Mouse (Mus musculus): Measurements from ENCODE around the gene Irf2.

The Irf2 gene

GRCm38 (mm10) chr8:46843855-46844254, 104.3 kb downstream of the Irf2 start:
- no peak for DNase-seq (ENCODE audit: low spot score)

GRCm38 (mm10) chr8:46844371-46844973, 104.9 kb downstream of the Irf2 start:
- DNase-seq (ENCODE audit: low spot score) = peak; percentile 53

- peak; percentile 69 for DNase-seq (ENCODE audit: low spot score)
Observed at GRCm38 (mm10) chr8:46844974-46845774, 105.6 kb downstream of the Irf2 start.

- no peak for DNase-seq (ENCODE audit: low spot score)
Observed at GRCm38 (mm10) chr8:46845891-46846290, 106.4 kb downstream of the Irf2 start.

GRCm38 (mm10) chr8:46846893-46847292, 107.4 kb downstream of the Irf2 start:
- no peak for DNase-seq (ENCODE audit: low spot score)

GRCm38 (mm10) chr8:46848011-46848641, 108.6 kb downstream of the Irf2 start:
- no peak for DNase-seq (ENCODE audit: low spot score)

GRCm38 (mm10) chr8:46848931-46849330, 109.4 kb downstream of the Irf2 start:
- DNase-seq (ENCODE audit: low spot score) = no peak

- no peak for DNase-seq (ENCODE audit: low spot score)
Observed at GRCm38 (mm10) chr8:46849458-46849857, 109.9 kb downstream of the Irf2 start.

- DNase-seq (ENCODE audit: low spot score) = no peak
Observed at GRCm38 (mm10) chr8:46850258-46850897, 110.8 kb downstream of the Irf2 start.

- DNase-seq (ENCODE audit: low spot score) = no peak
Observed at GRCm38 (mm10) chr8:46851560-46851959, 112.0 kb downstream of the Irf2 start.

- DNase-seq (ENCODE audit: low spot score) = no peak
Observed at GRCm38 (mm10) chr8:46852377-46852776, 112.8 kb downstream of the Irf2 start.

GRCm38 (mm10) chr8:46859164-46859846, 119.8 kb downstream of the Irf2 start:
- DNase-seq (ENCODE audit: low spot score) = no peak

- no peak for DNase-seq (ENCODE audit: low spot score)
Observed at GRCm38 (mm10) chr8:46859847-46860167, 120.3 kb downstream of the Irf2 start.

- DNase-seq (ENCODE audit: low spot score) = no peak
Observed at GRCm38 (mm10) chr8:46862508-46862907, 123.0 kb downstream of the Irf2 start.

- peak; percentile 30 for DNase-seq (ENCODE audit: low spot score)
Observed at GRCm38 (mm10) chr8:46865428-46865827, 125.9 kb downstream of the Irf2 start.

GRCm38 (mm10) chr8:46867440-46867839, 127.9 kb downstream of the Irf2 start:
- DNase-seq (ENCODE audit: low spot score) = no peak

GRCm38 (mm10) chr8:46868346-46869065, 129.0 kb downstream of the Irf2 start:
- DNase-seq (ENCODE audit: low spot score) = peak; percentile 92

GRCm38 (mm10) chr8:46869521-46869925, 130.0 kb downstream of the Irf2 start:
- DNase-seq (ENCODE audit: low spot score) = peak; percentile 47

GRCm38 (mm10) chr8:46871086-46871485, 131.6 kb downstream of the Irf2 start:
- no peak for DNase-seq (ENCODE audit: low spot score)

- peak; percentile 39 for DNase-seq (ENCODE audit: low spot score)
Observed at GRCm38 (mm10) chr8:46875615-46876293, 136.2 kb downstream of the Irf2 start.

- no peak for DNase-seq (ENCODE audit: low spot score)
Observed at GRCm38 (mm10) chr8:46881348-46881747, 141.8 kb downstream of the Irf2 start.

Data from adipocyte (in vitro differentiated cells).